Mouse (Mus musculus) embryonic facial prominence, embryonic 11.5 days (tissue): ENCODE measurements around the gene Axin2. TPM values are rescaled to one million over a fixed set of nuclear protein-coding genes. Genes with fewer than 3 reads are reported as not detected.
"Not testable (repeated sequence)": the region's sequence is repeated elsewhere in the genome, so short reads cannot be mapped to it uniquely, and the experiment has no call there.

Experiments used
- ATAC-seq: fragments of 200-750 bp; cut with Nextera tagmentation; replicated peaks from 2 replicates; pipeline ENCODE4 v1.8.0; 2017; ENCODE audit warnings: low read depth; ENCODE audit not compliant: insufficient number of reproducible peaks, low FRiP score, low TSS enrichment
- DNase-seq: peaks from one replicate; pipeline ENCODE4 v3.0.0-alpha.2; 2015; ENCODE audit warnings: low spot score
- H3K27ac ChIP-seq: fragments of 300-500 bp; sonication (generic); replicated peaks from 2 replicates; pipeline ENCODE4 v1.5.1; 2014; ENCODE audit warnings: mild to moderate bottlenecking, low read depth, low read length, control low read depth
- H3K27me3 ChIP-seq: fragments of 300-500 bp; sonication (generic); 2 replicates; pipeline ENCODE4 v1.6.1; 2014; ENCODE audit warnings: mild to moderate bottlenecking, low read length, moderate library complexity, mixed read lengths; ENCODE audit not compliant: control insufficient read depth, insufficient read depth
- H3K36me3 ChIP-seq: fragments of 300-500 bp; sonication (generic); replicated peaks from 2 replicates; pipeline ENCODE4 v1.6.1; 2014; ENCODE audit warnings: low read depth, mild to moderate bottlenecking, low read length, moderate library complexity, mixed read lengths; ENCODE audit not compliant: control insufficient read depth, insufficient read depth
- H3K4me1 ChIP-seq: fragments of 300-500 bp; sonication (generic); 2 replicates; pipeline ENCODE4 v1.6.1; 2014; ENCODE audit warnings: low read length, mixed read lengths; ENCODE audit not compliant: control insufficient read depth, insufficient read depth
- H3K4me2 ChIP-seq: fragments of 300-500 bp; sonication (generic); 2 replicates; pipeline ENCODE4 v1.6.1; 2014; ENCODE audit warnings: low read depth, mild to moderate bottlenecking, control low read depth, low read length, moderate library complexity
- H3K4me3 ChIP-seq: fragments of 300-500 bp; sonication (generic); 2 replicates; pipeline ENCODE4 v1.5.1; 2014; ENCODE audit warnings: low read depth, low read length, control low read depth
- H3K9ac ChIP-seq: fragments of 300-500 bp; sonication (generic); replicated peaks from 2 replicates; pipeline ENCODE4 v1.6.1; 2014; ENCODE audit warnings: mild to moderate bottlenecking, control low read depth, low read length
- H3K9me3 ChIP-seq: fragments of 300-500 bp; sonication (generic); replicated peaks from 2 replicates; pipeline ENCODE4 v1.6.1; 2016; ENCODE audit warnings: mild to moderate bottlenecking, low read length, inconsistent platforms, mixed read lengths; ENCODE audit not compliant: control insufficient read depth
- WGBS: fragments of 180-500 bp; shearing (Covaris S2); extraction: QIAGEN DNeasy Blood & Tissue Kit; methylation state at CpG from one replicate; pipeline ENCODE4 v1.1.7; 2014; 5-methylcytosine and 5-hydroxymethylcytosine counted together
- polyA plus RNA-seq: library from polyadenylated mRNA; unstranded; fragments of >200 nt; fragmentation: Nextera tagmentation; extraction: Ambion mirVana; gene quantifications from 2 replicates; pipeline ENCODE4 v1.2.1, GENCODE M21; 2014

The Axin2 gene
- 15.3 and 15.9 TPM in 2 replicates for polyA plus RNA-seq

DNA sequence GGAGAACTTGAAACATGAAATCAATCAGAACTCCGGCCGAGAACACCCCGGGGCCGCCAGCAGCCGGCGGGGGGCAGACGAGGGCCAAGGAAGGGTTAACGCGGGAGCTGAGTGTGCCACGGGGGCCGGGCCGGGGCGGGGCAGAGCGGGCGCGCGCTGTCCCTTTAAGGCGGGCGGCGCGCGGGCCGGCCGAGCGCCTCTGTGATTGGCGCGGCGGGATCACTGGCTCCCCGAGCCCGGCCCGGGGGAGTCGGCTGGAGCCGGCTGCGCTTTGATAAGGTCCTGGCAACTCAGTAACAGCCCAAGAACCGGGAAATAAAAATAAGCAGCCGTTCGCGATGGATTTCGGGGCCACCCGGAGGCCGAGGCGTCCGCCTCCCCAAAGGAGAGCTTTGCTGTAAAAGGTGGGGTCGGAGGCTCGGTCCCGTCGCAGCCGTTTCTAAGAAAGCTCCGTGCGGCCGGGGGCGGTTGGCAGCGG is at the start of gene Axin2:
Gene Axin2 (plus strand): TSS at position 192 of the 478 bp plus-strand sequence.
- no peaks in the 10 kb centered on the region; the same call in 1 of the 2 replicates for H3K36me3 ChIP-seq
- H3K9ac ChIP-seq, result peak within 1 kb of the TSS; percentile 92
- H3K27ac ChIP-seq, result peak within 1 kb of the TSS; percentile 100
- H3K4me3 ChIP-seq, result peak within 1 kb of the TSS; percentile 91
- ATAC-seq (peak; percentile 88), DNase-seq (peak; percentile 98)
- peaks cover 6% of the 10 kb centered on the region for H3K4me1 ChIP-seq
- WGBS, result under 1% methylated on average over 52 of the region's 53 CpGs
- H3K9me3 ChIP-seq, result no peaks in the 10 kb centered on the region; the same call in 1 of the 2 replicates
- H3K4me2 ChIP-seq, result peak within 1 kb of the TSS; percentile 85
- H3K27me3 ChIP-seq, result no peaks in the 10 kb centered on the region

DNA sequence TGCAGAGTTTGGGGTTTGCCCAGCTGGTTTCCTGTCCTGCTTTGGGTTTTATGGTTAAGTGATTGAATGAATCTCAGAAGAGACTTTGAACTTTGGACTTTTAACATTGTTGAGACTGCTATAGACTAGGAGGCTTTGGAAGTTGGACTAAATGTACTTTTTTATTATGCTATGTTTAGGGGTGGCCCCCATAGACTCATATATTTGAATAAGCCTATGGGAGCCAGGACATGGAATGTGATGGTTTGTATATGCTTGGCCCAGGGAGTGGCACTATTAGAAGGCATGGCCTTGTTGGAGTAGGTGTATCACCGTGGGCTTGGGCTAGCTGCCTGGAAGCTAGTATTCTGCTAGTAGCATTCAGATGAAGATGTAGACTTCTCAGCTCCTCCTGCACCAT is 48.9 kb upstream of the Axin2 start:
- 86% methylated on average over 1 of the region's 1 CpGs for WGBS
- H3K9ac ChIP-seq, ATAC-seq: not testable (repeated sequence)

DNA sequence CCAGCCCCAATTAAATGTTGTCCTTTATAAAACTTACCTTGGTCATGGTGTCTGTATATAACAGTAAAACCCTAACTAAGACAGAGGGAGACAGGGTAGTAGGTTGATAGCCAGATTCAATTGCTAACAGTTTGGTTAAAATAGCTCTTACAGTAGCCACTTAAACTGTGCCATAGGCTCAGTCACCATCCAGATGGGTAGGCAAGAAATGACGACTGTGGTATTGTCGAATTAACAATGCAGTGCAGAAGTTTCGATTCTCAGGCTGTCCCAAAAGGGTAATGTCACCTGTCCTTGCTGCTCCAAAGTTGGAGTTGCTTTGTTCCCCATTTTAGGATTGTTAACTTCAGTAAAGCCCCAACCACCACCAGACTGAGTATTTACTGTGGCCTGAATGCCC is 48.4 kb upstream of the Axin2 start:
- H3K27me3 ChIP-seq, result no peaks in the 10 kb centered on the region
- WGBS, result 85% methylated on average over 3 of the region's 3 CpGs
- H3K4me2 ChIP-seq, result no peak overlapping the region
- H3K36me3 ChIP-seq, result no peaks in the 10 kb centered on the region
- DNase-seq (no peak), ATAC-seq (no peak)
- H3K4me3 ChIP-seq, result no peak overlapping the region
- H3K9ac ChIP-seq, result no peak overlapping the region
- H3K9me3 ChIP-seq, result no peaks in the 10 kb centered on the region
- no peak overlapping the region for H3K27ac ChIP-seq
- H3K4me1 ChIP-seq, result no peaks in the 10 kb centered on the region

More for the DNA sequence above, 48.9 kb upstream of the Axin2 start:
- not testable (repeated sequence) for H3K36me3 ChIP-seq, DNase-seq, H3K4me3 ChIP-seq, H3K27me3 ChIP-seq, H3K4me2 ChIP-seq, H3K27ac ChIP-seq, H3K4me1 ChIP-seq, H3K9me3 ChIP-seq

DNA sequence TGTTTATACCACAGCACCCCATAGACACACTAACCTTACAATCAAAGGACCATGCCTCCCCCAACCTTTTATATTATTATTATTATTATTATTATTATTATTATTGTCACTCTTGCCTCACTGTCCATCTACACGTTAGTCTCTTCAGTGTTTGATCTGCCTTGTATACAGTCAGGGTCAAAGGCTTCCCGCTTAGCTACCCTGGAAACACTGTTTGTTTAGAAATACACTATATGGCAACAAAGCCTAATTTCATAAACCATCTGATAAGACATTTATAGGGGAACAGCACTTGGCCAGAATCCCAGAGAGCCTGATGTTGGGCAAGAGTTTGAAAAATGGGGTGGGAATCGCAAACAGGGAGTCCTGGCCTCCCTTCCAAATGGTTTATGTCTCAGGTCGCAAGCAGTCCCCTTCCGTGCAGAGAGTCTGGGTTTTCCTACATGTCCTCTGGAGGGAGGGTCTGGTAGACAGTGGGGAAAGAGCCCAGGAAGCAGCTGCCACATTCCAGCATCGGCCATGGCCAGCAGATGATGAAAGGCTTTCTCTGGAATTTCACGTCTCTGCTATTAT is 43.4 kb upstream of the Axin2 start:
- H3K9ac ChIP-seq, result no peak overlapping the region
- no peak for DNase-seq
- H3K4me2 ChIP-seq, result no peak overlapping the region
- no peaks in the 10 kb centered on the region for H3K27me3 ChIP-seq
- no peak overlapping the region for H3K27ac ChIP-seq
- no peak overlapping the region for H3K4me3 ChIP-seq
- H3K4me1 ChIP-seq, result peaks cover 3% of the 10 kb centered on the region; the same call in 1 of the 2 replicates
- no peak for ATAC-seq
- H3K36me3 ChIP-seq, result no peaks in the 10 kb centered on the region
- H3K9me3 ChIP-seq, result no peaks in the 10 kb centered on the region
- 86% methylated on average over 7 of the region's 7 CpGs for WGBS

DNA sequence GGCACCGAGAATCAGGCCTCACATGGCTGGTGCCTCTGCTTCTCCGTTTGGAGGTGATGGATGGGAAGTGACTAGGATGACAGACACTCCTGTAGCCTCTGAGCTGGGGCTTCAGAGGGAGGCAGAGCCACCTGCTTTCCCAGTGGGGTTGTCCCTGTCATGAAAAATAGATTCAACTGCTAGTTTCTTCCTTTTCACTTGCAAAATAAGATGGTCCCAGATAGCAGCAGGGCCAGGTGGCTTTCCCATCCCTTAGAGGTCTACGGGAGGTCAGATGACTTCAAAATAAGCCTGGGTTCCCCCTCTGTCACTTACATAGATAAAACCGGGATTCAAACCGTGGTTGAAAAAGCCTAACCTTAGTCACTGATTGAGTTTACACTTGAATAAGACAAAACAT is 42.6 kb upstream of the Axin2 start:
- H3K9ac ChIP-seq, result no peak overlapping the region
- H3K4me1 ChIP-seq, result peaks cover 3% of the 10 kb centered on the region; the same call in 1 of the 2 replicates
- ATAC-seq (no peak), DNase-seq (no peak)
- no peaks in the 10 kb centered on the region for H3K9me3 ChIP-seq
- H3K27ac ChIP-seq, result no peak overlapping the region
- H3K4me2 ChIP-seq, result no peak overlapping the region
- H3K27me3 ChIP-seq, result no peaks in the 10 kb centered on the region
- 77% methylated on average over 5 of the region's 5 CpGs for WGBS
- H3K36me3 ChIP-seq, result no peaks in the 10 kb centered on the region
- H3K4me3 ChIP-seq, result no peak overlapping the region

DNA sequence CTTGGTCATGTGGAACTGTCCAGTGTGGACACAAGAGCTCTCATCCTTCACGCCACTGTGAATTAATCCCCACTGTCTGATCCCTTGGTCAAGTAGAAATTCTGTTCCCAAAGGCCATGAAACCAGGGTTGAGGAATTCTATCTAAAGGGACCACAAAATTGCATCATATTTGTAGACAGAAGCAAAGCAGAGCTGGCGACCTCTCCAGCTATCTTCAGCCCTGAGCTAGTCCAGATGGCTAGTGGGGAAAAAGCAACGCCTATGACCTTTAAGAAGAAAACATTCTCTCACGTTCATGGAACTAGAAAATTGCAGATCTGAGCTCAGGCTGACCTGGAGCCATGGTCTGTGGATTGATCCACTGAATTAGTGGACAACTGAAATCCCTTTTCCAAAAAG is 39.6 kb upstream of the Axin2 start:
- Histone ChIP-seq H3K4me1 (peaks cover 3% of the 10 kb centered on the region; the same call in 1 of the 2 replicates), H3K27ac (no peak overlapping the region), H3K9me3 (no peaks in the 10 kb centered on the region), H3K27me3 (no peaks in the 10 kb centered on the region), H3K4me2 (no peak overlapping the region), H3K4me3 (no peak overlapping the region), H3K36me3 (no peaks in the 10 kb centered on the region), H3K9ac (no peak overlapping the region)
- no peak for ATAC-seq
- WGBS, result 74% methylated on average over 4 of the region's 4 CpGs
- no peak for DNase-seq

DNA sequence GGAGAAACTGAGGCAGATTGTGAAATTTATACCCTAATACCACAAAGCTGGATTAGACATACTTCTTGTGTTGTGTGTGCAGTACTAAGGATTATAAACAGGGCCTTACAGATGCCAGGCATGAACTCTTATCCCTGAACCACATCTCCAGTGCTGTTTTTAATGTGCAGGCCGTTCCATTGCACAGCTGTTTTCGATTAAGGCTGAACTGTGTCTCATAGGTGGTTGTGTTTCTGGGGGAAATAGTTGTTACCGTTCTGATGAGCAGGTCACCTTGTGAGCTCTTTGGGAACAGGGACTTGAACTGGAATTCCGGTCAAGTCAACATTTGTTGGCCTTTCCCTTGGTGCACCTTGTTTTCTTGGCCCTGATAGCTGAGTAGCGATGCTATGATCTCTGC is 38.5 kb upstream of the Axin2 start:
- no peaks in the 10 kb centered on the region for H3K9me3 ChIP-seq
- H3K4me1 ChIP-seq, result peaks cover 3% of the 10 kb centered on the region; the same call in 1 of the 2 replicates
- no peak overlapping the region for H3K4me2 ChIP-seq
- no peak for ATAC-seq
- H3K27ac ChIP-seq, result no peak overlapping the region
- 48% methylated on average over 5 of the region's 5 CpGs for WGBS
- peak; percentile 84 for DNase-seq
- H3K36me3 ChIP-seq, result no peaks in the 10 kb centered on the region
- H3K9ac ChIP-seq, result no peak overlapping the region
- H3K27me3 ChIP-seq, result no peaks in the 10 kb centered on the region
- H3K4me3 ChIP-seq, result no peak overlapping the region

DNA sequence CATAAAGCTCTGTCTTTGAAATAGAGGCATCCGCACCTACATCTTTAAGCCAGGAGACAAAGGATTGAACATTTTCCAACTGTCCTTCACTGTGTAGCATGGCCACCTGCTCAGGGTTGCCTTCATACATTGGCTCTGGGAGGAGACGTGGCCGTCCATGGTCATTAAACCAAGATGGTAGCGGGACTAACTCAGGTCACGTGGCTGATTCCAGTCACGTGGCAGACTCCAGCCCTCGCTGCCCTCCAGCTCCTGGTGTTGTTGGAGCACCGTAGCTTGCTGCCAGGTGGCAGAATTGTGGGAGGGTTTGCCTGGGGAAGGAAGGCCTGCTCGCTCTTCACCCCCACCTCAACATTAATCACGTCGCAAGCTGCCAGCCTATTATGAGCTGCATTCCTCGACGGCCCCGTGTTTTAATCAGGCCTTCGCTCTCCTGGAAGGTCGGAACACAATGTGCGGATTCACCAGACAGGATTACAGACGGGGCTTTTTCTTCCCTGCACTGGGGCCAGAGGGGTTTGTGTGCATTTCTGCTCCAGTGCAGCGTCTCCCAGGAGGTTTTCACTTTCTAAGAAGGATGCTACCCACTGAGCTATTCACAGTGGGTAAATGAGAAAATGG is 34.8 kb upstream of the Axin2 start:
- Histone ChIP-seq H3K9me3 (no peaks in the 10 kb centered on the region), H3K27ac (no peak overlapping the region), H3K4me3 (no peak overlapping the region), H3K4me1 (peaks cover 3% of the 10 kb centered on the region; the same call in 1 of the 2 replicates), H3K9ac (no peak overlapping the region), H3K4me2 (no peak overlapping the region), H3K27me3 (no peaks in the 10 kb centered on the region), H3K36me3 (no peaks in the 10 kb centered on the region)
- 50% methylated on average over 19 of the region's 19 CpGs for WGBS
- DNase-seq (no peak), ATAC-seq (no peak)
